Mouse (Mus musculus): Measurements from ENCODE around the gene Rtkn.

The Rtkn gene

DNA sequence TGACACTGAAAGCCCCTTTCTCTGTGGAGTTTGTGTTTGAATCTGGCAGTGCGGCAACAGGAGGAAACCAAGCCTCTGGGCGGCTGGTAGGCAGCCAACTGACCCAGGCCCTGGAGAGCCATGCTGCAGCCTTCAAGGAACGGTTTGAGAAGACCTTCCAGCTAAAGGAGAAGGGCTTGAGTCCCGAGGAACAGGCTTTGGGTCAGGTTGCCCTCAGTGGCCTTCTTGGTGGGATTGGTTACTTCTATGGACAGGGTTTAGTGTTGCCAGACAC is 18.2 kb upstream of the Rtkn start:
- DNase-seq, result no peak

DNA sequence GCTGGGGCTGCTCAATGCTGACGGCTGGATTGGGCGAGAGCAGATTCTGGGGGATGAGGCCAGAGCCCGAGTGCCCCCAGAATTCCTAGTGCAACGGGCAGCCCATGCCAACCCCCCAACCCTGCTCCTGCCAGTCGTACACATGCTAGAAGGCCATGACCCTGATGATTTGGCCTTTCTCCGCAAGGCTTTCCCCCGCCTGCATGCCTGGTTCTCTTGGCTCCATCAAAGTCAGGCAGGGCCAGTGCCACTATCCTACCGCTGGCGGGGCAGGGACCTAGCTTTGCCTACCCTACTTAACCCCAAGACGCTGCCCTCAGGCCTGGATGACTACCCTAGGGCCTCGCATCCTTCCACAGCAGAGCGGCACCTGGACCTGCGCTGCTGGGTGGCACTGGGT is 17.6 kb upstream of the Rtkn start:
- DNase-seq, result no peak

DNA sequence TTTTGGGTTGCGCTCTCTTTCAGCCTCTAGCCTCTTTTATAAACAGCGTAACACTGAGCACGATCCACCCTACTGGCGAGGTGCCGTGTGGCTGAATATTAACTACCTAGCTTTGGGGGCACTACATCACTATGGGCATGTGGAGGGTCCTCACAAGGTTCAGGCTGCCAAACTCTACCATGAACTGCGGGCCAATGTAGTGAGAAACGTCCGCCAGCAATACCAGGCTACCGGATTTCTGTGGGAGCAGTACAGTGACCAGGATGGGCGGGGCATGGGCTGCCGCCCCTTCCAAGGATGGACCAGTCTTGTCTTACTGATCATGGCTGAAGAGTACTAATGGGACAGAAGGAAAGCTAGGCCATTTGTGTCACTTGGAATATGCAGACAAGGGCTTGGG is 16.9 kb upstream of the Rtkn start:
- no peak for DNase-seq

DNA sequence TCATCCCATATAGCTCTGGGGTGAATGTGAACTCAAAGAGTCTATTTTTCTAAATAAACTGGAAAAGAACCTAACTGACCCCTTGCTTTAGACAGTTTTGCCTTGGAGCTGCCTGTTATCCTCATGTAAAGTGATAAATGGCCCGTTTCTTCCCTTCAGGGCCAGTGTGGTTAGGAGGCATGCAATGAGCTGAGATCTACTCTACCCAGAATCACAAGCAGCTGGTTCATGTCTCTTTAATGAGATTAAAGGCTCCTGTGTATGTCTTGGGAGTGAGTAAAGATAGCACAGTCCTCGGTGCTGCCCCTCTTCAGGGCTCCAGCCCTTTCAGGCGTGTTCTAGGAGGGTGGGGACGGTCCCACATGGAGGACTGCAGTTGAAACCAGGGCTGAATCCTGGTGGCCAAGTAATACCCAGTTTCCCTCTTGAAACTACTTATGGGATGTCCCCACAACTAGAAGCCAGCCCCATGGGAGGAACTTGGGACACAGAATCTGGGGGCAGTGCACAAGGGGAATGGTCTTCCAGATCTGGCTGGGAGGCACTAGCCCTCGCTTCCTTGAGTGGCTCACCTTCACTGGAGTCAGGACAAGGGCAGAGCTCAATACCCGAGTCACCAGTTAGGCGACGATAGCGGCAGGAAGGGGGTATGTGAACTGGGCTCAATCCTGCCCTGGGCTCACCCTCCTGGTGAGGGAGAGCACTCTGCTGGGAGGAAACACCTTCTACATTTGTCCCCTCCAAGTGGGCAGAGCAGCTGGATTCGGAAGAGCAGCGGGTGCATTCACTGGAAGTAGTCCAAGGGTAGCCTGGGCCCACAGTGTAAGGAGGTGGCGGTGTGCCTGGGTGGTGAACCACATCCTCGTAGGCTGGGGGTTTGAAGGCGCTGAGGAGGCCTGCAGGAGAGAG is 16.2 kb upstream of the Rtkn start:
- peak; percentile 38 for DNase-seq

DNA sequence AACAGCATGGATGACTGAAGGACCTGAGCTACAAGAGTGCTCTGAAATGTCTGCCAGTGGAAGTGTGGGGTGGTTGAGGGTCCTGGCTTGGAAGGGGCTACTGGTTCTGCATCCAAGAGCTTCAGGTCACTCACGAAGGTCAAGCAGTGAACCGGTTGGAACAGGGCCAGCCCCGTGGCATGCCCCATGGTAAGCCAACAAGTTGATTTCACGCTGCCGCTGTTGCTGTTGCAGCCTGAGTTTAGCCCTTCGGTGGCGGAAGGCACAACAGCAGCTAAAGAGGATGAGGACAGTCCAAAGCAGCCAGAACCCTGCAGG is 15.6 kb upstream of the Rtkn start:
- no peak for DNase-seq

DNA sequence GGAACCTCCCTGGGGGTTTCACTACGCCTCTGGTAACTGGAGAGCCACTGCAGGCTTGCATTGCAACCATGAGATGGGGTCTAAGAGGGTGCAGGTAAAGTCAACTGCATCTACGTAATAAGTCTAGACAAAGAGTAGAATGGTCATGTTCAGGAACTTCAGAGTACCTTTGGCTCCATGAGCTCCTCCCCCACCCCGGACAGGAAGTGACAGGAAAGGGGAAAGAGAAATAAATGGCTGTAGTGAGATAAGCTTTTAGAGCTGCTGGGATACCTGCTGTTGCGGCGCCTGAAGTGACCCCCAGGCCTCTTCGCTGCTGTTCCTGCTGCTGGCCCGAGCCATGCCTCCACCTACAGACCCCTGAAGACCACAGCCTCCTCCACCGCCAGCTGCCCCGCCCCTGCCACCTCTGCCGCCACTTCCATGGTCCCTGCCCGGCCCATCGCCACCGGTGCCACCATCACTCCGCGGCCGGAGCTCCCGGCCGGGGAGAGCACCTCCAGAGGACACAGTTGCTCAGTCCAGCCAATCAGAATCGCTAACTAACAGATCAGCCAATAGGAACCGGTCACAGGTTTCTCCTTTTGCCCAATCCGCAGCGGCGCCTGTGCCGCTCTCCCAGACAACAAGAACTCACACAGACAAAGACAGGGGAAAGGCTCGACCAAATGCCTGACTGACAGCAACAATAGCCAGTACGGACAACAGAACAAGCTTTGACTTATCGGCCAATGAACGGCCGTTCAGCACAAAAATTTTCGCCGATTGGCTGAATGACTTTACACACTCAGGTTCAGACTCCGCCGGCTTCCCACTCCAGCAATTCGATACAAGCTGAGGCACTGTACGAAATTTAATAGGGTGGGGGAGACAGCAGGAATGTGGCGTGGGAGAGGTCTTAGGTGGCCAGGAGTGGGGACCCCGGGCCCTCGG is 14.1 kb upstream of the Rtkn start, which contains the start of gene Wbp1:
Gene Wbp1, minus strand, starts transcription at position 630 of the 933 bp plus-strand sequence.
- DNase-seq, result peak; percentile 92

DNA sequence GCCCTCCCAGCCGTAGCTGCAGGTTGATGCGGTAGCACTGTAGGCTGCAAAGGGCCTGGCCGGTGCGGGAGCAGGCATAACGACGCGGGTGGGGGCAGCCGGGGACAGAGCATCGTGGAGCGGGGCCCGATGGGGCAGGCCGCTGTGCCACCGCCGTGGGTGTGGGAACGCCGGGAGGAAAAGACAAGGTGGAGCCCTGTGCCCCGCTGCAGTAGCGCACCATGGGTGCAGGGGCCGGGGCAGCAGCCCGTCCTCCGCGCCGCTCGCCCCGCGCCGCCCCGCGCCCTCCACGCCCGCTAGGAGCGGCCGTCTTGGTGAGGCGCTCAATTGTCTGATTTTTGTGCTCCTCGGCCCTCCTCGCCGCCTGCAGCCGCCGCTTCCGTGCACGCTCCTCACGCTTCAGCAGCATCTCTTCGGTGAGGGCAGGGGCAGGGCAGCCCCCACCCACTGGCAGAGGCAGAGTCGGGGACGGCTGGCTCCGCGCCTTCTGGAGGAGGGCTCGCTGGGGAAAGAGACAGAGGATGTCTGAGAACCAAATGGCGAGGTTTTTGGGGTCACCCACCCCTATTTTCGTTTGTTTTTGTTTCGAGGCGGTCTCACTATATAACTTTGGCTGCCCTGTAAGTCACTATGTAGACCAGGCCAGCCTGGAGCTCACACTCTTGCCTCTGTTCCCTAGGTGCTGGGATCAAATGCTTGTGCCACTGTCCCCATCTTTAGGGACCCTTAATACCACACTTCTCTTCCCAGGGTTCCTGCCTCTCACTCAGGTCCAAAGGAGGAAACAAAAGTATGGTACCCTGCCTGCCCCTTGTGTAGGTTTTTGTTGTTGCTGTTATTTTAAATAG is 13.2 kb upstream of the Rtkn start:
- DNase-seq, result peak; percentile 59

DNA sequence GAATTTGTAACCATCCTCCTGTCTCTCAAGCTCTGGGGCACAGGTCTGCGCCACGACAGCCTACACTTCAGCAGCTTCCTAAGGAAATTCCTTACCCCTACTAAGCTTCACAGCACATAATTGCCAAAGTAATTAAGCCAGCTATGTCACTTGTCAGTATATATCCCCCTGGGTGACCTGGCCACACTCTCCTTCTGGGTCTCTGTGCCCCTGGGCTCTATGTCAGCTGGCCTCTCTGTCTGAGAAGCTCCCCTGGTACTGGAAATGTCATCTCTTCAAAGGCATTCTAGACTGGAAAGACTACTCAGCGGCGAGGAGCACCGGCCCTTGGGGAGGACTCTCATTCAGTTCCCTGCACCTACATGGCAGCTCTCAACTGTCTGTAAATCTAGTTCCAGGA is 12.3 kb upstream of the Rtkn start:
- DNase-seq, result no peak

DNA sequence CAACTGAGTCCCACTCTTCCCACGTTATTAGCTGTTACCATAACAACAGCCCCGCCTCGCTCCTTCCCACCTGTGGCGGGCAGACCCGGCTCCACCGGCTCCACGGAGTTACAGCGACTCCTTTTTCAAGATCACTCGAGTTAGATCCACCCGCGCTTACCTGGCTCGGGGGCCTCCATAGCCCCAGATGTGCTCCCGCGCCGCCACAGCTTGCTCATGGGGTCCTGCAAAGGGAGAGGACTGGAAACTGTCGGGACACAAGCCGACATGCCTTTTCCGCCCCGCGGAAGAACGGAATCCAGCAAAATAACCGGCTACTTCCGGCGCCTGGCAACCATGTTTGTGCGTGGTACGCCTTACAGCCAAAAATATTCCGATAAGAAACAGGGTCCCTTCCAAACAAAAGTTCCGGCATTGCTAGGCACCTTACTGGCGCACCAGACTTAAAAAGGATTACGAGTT is 10.4 kb upstream of the Rtkn start:
- peak; percentile 93 for DNase-seq

DNA sequence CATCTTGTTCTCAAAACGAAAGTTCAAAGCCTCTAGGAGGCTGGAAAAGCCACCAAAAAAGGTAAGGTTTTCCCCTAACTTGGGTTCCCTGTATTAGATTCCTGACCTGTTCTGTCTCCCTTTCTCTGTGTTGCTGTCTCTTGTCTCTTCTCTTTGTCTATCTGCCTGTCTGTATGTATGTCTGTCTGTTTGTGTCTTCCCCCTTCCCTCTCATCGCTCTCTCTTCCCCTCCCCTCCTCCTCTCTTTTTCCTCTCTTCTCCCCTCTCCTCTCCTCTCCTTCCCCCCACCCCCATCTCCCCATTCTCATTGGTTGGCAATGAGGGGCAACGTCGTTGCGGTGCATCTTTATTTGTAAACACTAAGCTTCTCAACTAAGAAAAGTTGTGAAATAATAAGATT is 9.9 kb upstream of the Rtkn start, which contains the start of gene Ino80b:
Gene Ino80b, minus strand, starts transcription at position 101 of the 400 bp plus-strand sequence.
- DNase-seq, result no peak

DNA sequence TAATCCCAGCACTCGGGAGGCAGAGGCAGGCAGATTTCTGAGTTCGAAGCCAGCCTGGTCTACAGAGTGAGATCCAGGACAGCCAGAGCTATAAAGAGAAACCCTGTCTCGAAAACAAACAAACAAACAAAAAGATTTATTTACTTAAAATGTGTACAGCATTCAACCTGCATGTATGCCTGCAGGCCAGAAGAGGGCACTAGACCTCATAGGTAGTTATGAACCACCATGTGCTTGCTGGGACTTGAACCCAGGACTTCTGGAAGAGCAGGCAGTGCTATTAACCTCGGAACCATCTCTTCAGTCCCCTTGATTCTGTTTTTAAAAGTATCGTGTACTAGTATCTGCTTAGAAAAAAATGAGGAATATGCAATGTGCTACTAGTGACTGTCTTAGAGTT is 7.8 kb upstream of the Rtkn start:
- no peak for DNase-seq

DNA sequence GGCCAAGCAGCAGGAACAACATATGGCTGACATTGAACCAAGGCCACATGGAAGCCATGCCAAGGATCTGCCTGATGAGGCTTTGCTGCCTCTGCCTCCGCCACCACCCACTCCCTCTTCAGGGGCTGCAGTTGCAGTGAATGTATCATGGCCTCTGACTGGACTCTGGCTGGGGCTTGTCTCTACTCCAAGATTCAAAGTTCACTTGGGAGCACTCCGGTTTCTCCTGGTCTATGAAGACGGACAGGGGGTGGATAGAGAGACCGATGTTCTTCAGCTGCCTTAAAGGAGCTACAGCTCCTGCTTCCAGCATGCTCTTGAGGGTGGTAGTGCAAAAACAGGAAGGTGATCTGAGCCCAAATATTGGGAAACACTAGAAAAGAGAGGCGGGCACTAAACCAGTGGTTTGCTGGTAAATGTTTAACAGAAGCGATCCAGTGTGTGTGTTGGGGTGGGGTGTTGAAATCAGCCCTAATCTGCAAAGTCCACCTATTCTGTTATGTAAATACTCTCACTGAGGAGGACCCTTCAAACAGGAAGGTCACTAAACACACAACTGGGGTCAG is 3.7 kb upstream of the Rtkn start:
- DNase-seq, result no peak

DNA sequence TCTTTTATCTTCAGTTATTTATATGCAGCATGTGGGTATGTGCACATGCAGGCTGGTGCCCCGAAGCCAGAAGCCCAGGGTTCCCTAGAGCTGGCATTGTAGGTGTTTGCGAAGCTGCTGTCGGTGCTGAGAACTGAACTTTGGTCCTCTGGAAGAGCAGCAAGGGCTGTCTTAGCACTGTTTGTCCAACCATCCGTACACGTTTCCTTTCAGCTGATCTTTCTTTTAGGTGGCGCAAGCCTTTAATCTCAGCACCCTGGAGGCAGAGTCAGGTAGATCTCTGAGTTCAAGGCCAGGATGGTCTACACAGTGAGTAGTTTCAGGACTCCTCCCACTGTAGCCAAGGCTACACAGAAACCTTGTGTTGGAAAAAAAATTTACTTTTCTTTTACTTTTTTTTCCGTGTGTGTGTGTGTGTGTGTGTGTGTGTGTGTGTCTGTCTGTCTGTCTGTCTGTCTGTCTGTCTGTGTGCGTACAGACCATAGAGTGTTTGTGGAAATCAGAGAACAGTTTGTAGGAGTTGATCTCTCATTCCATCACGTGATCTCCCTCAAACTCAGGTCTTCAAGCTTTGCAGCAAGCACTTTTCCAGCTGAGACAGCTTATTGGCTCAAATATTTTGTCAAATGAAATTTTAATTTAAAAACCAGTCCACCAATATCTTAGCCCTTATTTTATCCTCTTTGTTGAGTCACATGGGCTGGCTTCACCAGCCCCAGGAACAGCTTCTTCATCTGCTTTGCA is 2.9 kb upstream of the Rtkn start:
- no peak for DNase-seq

DNA sequence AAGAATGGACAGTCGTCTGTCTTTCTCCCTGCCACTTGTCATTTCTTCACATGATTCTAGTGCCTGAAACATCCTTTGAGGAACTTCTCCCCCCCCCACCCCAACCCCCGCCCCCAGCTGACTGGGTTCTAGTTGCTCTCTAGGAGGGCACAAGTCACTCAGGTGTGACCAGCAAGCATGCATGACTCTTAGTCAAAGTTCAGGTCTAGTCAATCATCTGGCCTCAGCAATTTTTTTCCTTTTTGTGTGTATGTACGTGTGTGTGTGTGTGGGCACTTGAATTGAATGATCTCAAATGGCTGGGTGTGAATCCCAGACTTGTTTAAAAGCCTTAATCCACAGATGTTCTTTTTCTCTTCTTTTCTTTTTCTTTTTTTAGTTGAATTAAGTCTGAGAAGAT is 1.0 kb upstream of the Rtkn start:
- no peak for DNase-seq

DNA sequence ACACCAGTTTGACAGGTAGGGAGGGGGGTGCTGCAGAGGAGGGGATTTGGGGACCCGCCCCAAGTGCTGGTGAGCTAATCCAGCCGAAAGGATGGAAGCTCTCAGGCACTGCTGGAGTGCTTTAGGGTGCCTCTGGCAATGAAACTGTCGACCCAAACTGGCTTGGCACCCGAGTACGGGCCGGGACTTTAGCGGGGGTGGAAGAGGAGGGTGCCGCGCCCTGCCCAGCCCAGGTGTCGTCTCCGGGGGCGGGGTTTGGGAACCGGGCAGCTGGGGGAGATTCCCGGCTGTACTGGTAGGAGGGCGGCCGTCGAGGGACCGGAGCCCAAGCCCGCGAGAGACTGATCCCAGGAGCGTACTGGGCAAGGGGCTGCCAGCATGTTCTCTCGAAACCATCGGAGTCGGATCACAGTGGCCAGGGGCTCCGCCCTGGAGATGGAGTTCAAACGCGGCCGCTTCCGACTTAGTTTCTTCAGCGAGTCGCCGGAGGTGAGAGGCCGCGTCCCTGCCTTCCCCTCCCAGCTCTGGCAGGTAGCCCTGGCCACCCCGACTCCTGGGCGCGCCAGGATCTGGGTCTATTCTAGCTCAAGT is 403 bp downstream of the Rtkn start:
- DNase-seq, result peak; percentile 23

DNA sequence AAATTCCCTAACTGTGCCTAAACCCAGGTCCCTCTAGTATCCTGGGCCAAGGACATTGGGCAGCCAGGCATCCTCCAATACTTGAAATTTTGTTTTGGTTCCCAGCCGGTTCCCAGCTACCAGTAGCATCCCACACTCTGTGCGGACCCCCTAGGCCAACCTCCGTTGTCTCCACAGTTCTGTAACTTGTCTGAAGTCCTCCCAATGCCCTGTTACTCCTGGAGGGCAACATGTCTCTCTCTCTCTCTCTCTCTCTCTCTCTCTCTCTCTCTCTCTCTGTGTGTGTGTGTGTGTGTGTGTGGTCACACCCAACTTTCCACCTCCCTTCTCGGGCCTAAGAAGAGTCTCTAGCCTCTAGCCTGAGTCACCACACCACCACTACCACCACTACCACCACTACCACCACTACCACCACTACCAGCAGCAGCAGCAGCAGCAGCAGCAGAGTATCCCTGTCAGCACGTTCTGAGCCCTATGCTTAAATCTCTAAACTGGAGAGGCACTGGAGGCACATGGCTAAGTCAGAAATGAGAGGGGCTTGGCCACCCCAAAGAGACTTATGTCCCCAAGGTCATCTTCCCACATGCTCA is 1.1 kb downstream of the Rtkn start:
- no peak for DNase-seq

DNA sequence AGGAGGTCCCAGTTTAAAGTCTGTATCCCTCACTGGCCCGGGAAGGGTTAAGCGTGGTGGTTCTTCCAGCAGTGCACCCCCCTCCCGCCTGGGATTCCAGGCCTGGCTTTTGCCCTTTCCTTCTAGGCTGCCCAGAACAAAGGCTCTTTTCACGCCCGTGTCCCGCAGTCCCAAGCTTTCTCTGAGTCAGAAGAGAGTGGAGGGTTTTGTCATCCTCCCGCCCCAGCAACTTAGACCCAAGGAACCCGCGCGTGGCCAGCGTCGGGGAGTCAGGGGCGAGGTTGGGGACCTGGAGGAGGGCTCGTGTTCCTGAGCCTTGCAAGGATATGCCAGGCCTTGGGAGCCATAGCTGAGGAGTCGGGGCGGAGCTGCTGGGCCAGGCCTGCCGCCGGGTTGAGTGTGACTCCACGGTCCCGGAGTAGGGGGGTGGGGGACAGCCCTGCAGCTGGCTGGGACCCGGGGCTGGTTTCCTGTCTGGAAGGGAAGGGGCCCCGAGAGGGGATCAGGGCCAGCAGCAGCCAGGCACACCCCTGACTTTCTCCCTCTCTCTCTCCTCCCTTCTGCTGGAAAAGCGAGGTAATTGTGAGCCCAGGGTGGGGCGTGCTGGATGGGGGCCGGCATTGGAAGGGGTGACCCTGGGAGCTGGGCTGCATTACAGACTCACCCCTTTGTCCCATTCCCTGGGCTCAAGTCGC is 1.8 kb downstream of the Rtkn start:
- DNase-seq, result peak; percentile 85

DNA sequence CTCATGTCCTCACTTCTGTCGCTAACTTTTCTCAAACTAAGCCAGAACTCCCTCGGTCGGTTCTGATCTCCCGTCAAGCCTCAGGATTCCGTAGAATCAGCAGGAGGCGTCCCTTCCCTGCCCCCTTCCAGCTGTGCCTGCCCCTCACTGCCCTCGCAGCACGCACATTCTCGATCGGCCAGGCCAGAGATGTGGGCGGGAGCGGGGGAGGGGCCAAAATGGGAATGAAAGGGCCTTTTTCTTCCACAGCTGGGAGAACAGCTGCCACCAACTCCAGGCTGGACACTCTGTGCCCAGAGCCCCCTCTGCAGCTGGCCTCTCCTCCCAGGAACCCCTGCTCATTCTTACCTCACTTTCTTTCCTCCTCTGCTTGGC is 2.3 kb downstream of the Rtkn start:
- DNase-seq, result peak; percentile 45

DNA sequence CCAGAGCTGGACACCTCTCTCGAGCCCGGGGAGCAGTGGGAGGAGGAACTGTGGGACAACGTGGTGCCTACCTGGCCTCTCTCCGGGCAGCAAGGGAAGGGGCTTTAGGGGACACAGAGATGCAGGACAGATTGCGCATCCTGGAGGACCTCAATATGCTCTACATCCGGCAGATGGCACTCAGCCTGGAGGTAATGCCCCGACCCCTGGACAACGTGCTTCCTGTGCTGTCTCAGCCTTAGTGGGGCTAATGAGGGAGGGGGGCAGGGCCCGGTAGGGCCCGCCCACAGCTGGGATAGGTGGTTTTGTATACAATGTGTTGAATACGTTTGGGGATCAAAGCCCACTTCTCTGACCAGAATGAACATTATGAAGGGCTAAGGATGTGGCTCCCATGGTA is 2.8 kb downstream of the Rtkn start:
- peak; percentile 53 for DNase-seq

DNA sequence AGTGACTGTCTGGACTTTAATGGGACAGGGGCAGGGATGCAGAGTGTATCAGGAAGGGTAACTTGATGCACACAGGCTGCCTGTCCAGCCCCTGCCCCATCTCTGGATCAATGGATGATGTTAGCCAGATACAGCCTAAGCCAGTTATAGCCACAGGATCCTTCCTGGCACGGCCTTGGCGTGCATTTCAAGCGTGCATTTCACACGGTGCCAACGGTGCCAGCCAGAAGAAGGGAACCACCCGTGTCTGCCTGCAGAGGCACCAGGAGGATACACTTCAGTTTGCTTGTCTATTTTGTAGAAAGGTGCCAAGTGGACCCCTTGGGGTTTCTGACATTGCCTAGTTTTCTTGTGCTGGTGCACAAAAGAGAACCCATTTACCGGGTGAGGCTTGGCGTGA is 4.8 kb downstream of the Rtkn start:
- no peak for DNase-seq

DNA sequence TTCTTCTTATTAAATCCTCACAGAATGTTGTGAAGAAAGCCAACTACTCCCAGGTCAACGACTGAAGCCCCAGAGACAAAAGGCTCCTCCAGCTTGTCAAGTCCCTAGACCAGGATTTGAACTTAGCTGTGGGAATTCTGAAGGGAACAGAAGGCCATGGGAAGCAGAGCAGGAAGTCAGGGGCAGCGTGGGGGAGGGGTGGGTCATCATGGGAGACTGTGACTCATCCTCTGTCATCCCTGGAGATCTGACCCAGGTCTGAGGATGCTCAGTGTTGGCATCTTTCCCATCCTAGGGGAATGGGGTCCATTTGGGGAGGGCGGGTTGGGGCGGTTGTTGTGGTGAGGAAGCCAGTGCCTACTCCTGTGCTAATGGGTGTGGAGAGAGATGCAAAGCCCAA is 6.4 kb downstream of the Rtkn start:
- DNase-seq, result no peak

Measured in thymus, postnatal 14 days (tissue).